Mouse (Mus musculus) heart, embryonic 11.5 days (tissue): ENCODE measurements around the gene Spef2. TPM values are rescaled to one million over a fixed set of nuclear protein-coding genes. Genes with fewer than 3 reads are reported as not detected.
"Not testable (repeated sequence)": the region's sequence is repeated elsewhere in the genome, so short reads cannot be mapped to it uniquely, and the experiment has no call there.

Experiments
- ATAC-seq: fragments of 200-750 bp; cut with Nextera tagmentation; replicated peaks from 2 replicates; pipeline ENCODE4 v1.8.0; 2017; ENCODE audit warnings: moderate library complexity; ENCODE audit not compliant: insufficient number of reproducible peaks, low FRiP score, low TSS enrichment
- H3K27ac ChIP-seq: fragments of 300-500 bp; sonication (generic); 2 replicates; pipeline ENCODE4 v1.5.1; 2014; ENCODE audit warnings: mild to moderate bottlenecking, low read depth, low read length
- H3K27me3 ChIP-seq: fragments of 300-500 bp; sonication (generic); 2 replicates; pipeline ENCODE4 v1.6.1; 2014; ENCODE audit warnings: mild to moderate bottlenecking, low read length, mixed read lengths; ENCODE audit not compliant: control insufficient read depth, insufficient read depth
- H3K36me3 ChIP-seq: fragments of 300-500 bp; sonication (generic); 2 replicates; pipeline ENCODE4 v1.6.1; 2014; ENCODE audit warnings: mild to moderate bottlenecking, low read length, moderate library complexity, mixed read lengths; ENCODE audit not compliant: control insufficient read depth, insufficient read depth
- H3K4me1 ChIP-seq: fragments of 300-500 bp; sonication (generic); 2 replicates; pipeline ENCODE4 v1.6.1; 2014; ENCODE audit warnings: low read length; ENCODE audit not compliant: control insufficient read depth, insufficient read depth
- H3K4me2 ChIP-seq: fragments of 300-500 bp; sonication (generic); 2 replicates; pipeline ENCODE4 v1.6.1; 2014; ENCODE audit warnings: mild to moderate bottlenecking, moderate library complexity
- H3K4me3 ChIP-seq: fragments of 300-500 bp; sonication (generic); 2 replicates; pipeline ENCODE4 v1.5.1; 2014; ENCODE audit warnings: low read depth, low read length
- H3K9ac ChIP-seq: fragments of 300-500 bp; sonication (generic); 2 replicates; pipeline ENCODE4 v1.6.1; 2014; ENCODE audit warnings: mild to moderate bottlenecking, low read depth, low read length, moderate library complexity
- H3K9me3 ChIP-seq: fragments of 300-500 bp; sonication (generic); replicated peaks from 2 replicates; pipeline ENCODE4 v1.6.1; 2016; ENCODE audit warnings: low read length; ENCODE audit not compliant: control insufficient read depth
- WGBS: fragments of 180-500 bp; shearing (Covaris S2); extraction: QIAGEN DNeasy Blood & Tissue Kit; methylation state at CpG from one replicate; pipeline ENCODE4 v1.1.7; 2014; ENCODE audit not compliant: insufficient replicate concordance; 5-methylcytosine and 5-hydroxymethylcytosine counted together
- polyA plus RNA-seq: library from polyadenylated mRNA; unstranded; fragments of >200 nt; fragmentation: Nextera tagmentation; extraction: Ambion mirVana; gene quantifications from 2 replicates; pipeline ENCODE4 v1.2.1, GENCODE M21; 2014

The Spef2 gene
- polyA plus RNA-seq: 0.08 and 0.24 TPM in 2 replicates

DNA sequence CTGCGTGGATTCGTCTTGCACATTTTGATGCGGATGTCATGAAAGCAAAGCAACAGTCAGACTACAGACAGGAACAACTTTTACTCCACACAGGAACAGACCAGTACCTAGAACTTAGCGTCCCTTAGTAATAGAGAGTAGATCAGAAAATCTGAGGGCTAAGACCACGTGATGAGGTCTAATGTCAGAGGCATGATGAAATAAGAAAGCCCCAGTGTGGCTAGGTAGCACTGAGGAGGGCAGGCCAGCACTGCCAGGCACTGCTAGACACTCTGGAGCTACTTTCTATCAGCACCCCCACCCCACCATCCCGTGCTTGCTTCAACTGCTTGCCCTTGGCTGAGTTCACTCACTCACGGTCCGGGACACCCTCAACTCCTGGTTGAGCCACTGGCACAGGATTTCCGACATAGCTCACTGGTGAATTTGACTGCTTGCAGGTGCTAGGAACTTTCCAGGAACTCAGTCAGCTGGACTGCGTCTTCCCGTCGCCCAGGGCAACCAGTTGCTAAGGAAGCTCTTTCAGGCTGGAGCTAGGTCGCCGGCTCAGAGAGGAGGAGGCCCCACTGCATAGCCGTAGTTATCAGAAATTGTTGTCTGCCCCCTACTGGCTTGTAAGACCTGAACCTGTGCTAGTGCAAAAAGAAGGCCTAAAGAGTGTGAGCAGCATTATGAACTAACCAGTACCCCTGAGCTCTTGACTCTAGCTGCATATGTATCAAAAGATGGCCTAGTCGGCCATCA is at the start of gene Spef2:
Spef2 (minus strand) TSS at position 510 of the 744 bp plus-strand sequence.
- H3K4me1 ChIP-seq: no peaks in the 10 kb centered on the region
- H3K4me2 ChIP-seq: peak within 1 kb of the TSS; percentile 39
- no peaks in the 10 kb centered on the region for H3K27me3 ChIP-seq
- H3K4me3 ChIP-seq: 0 out of 2 replicates have a peak within 1 kb of the TSS, but pooled peaks have one; percentile 1
- no peaks in the 10 kb centered on the region for H3K9me3 ChIP-seq
- H3K9ac ChIP-seq: no peak within 1 kb of the TSS
- H3K27ac ChIP-seq: no peak within 1 kb of the TSS
- WGBS: 27% methylated on average over 16 of the region's 16 CpGs
- peak; percentile 85 for ATAC-seq
- H3K36me3 ChIP-seq: no peaks in the 10 kb centered on the region

- Histone ChIP-seq H3K9ac (no peak overlapping the region), H3K4me3 (no peak overlapping the region), H3K4me2 (no peak overlapping the region), H3K27me3 (no peaks in the 10 kb centered on the region), H3K4me1 (no peaks in the 10 kb centered on the region), H3K9me3 (no peaks in the 10 kb centered on the region), H3K27ac (no peak overlapping the region), H3K36me3 (no peaks in the 10 kb centered on the region)
- ATAC-seq: no peak
- WGBS: 83% methylated on average over 3 of the region's 3 CpGs
These were observed 45.5 kb upstream of the Spef2 start for GRCm38 (mm10) chr15:9794131-9794530.

DNA sequence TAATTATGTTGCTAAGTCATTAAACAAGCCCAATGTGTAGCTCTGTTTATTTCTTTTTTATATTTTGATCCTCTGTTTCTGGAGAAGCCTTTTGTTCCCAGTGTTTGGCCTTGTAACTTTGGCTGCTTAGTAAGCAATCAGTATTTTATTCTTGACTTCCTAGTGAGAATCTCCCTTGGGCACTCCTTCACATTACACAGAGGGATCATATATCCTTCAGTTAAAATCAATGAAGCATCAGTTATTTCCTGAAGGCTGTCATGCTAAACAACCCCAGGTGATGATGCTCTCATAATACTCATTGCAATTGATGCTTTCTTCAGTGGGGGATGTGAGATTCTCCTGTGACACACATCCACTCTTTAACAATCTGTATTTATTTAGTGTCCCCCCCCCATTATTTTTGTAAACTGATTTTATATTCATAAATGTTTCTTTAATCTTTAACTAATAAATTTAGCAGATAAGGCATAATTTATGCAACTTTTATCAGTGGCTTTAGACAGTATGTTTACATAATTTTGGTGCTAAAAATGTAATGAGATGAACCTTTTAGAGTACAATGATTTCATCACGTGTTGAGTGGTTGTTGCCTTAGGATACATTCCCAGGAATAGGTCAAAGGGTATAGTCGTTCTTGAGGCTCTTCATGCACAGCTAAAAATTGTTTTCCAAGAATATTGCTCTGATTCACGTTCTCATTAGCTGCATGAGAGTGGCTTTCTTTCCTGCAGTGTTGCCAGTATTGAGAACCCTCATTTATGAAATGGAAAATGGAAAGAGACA is 39.8 kb upstream of the Spef2 start:
- no peak overlapping the region for H3K4me3 ChIP-seq
- H3K9me3 ChIP-seq: no peaks in the 10 kb centered on the region
- H3K4me1 ChIP-seq: no peaks in the 10 kb centered on the region
- ATAC-seq: no peak
- H3K36me3 ChIP-seq: no peaks in the 10 kb centered on the region
- no peak overlapping the region for H3K9ac ChIP-seq
- H3K4me2 ChIP-seq: no peak overlapping the region
- H3K27ac ChIP-seq: no peak overlapping the region
- WGBS: 52% methylated on average over 3 of the region's 3 CpGs
- H3K27me3 ChIP-seq: no peaks in the 10 kb centered on the region

GRCm38 (mm10) chr15:9774222-9775142 is 25.8 kb upstream of the Spef2 start:
- H3K9ac ChIP-seq, H3K27me3 ChIP-seq, H3K4me2 ChIP-seq, H3K27ac ChIP-seq, H3K9me3 ChIP-seq, ATAC-seq, H3K36me3 ChIP-seq, H3K4me1 ChIP-seq, H3K4me3 ChIP-seq: not testable (repeated sequence)
- WGBS: 87% methylated on average over 6 of the region's 6 CpGs

DNA sequence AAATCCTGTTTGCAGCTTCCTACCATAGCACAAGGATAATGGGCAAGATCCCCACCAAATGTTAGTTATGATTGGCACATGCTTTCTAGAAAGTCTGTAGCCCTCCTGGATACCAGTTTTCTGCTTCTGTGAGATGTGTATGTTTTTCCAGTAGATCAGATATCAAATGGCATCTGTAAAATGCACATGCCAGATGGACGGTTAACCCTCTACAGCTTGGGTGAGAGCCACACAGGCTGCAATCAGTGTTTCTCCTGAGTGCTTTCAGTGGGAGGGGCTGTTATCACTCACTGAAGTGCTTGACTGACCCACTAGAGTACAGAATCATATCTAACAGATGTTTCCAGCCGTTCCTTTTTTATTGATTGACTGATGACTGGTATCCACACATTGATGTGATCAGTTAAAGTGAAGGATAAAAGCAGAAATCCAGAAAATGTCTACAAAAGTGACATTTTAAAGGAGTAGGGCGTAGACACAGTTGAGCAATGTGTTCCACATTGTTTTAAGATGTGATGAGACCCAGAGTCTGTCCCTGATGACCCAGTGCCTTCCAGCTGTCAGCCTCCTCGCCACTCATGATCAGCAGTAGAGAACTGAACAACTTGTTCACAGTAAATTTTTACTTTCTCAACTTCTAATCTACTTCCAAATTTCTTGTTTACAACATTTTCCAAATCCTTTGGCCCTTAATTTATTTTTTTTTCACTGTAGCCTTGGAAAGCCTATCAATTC is 19.7 kb upstream of the Spef2 start:
- ATAC-seq: no peak
- 34% methylated on average over 4 of the region's 4 CpGs for WGBS
- H3K9me3 ChIP-seq: no peaks in the 10 kb centered on the region
- H3K4me1 ChIP-seq: no peaks in the 10 kb centered on the region
- H3K9ac ChIP-seq: no peak overlapping the region
- H3K4me3 ChIP-seq: no peak overlapping the region
- no peak overlapping the region for H3K4me2 ChIP-seq
- no peaks in the 10 kb centered on the region for H3K27me3 ChIP-seq
- no peak overlapping the region for H3K27ac ChIP-seq
- no peaks in the 10 kb centered on the region for H3K36me3 ChIP-seq

GRCm38 (mm10) chr15:9767034-9767433 is 18.4 kb upstream of the Spef2 start:
- ATAC-seq: no peak
- no peaks in the 10 kb centered on the region for H3K36me3 ChIP-seq
- H3K9ac ChIP-seq: no peak overlapping the region
- H3K4me2 ChIP-seq: no peak overlapping the region
- H3K4me1 ChIP-seq: no peaks in the 10 kb centered on the region
- no peaks in the 10 kb centered on the region for H3K9me3 ChIP-seq
- no peak overlapping the region for H3K27ac ChIP-seq
- H3K27me3 ChIP-seq: no peaks in the 10 kb centered on the region
- H3K4me3 ChIP-seq: no peak overlapping the region

DNA sequence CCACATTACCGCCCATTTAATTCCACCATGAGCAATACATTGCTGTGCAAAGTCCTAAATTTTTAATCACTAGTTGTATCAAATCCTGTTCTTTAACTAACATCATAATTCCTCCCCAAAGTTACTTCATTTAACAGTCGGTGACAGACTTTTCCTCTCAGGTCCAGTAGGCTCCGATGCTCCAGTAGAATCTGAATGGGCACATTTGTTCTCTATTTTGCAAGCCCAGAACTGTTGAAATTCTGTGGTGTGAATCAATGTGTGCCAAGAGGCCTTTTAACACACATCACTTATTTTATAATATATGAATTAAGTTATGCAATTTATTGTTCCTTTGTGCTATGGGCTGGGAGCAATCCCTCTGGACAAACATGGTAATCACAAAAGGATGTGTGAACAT is 2.3 kb upstream of the Spef2 start:
- Histone ChIP-seq H3K9me3 (no peaks in the 10 kb centered on the region), H3K4me1 (no peaks in the 10 kb centered on the region), H3K27me3 (no peaks in the 10 kb centered on the region), H3K4me3 (no peak overlapping the region), H3K36me3 (no peaks in the 10 kb centered on the region), H3K27ac (no peak overlapping the region), H3K4me2 (no peak overlapping the region), H3K9ac (no peak overlapping the region)
- no peak for ATAC-seq
- WGBS: 78% methylated on average over 3 of the region's 3 CpGs
